Mouse (Mus musculus) midbrain, embryonic 12.5 days (tissue): ENCODE data around the gene Dnah14. TPM values are rescaled to one million over a fixed set of nuclear protein-coding genes. Genes with fewer than 3 reads are reported as not detected.
"Not testable (repeated sequence)": the region's sequence is repeated elsewhere in the genome, so short reads cannot be mapped to it uniquely, and the experiment has no call there.

Experiments used
- ATAC-seq: fragments of 200-750 bp; cut with Nextera tagmentation; 2 replicates; pipeline ENCODE4 v1.8.0; 2017; ENCODE audit warnings: low read depth, moderate TSS enrichment, moderate library complexity; ENCODE audit not compliant: low FRiP score
- H3K27ac ChIP-seq: fragments of 300-500 bp; sonication (generic); replicated peaks from 2 replicates; pipeline ENCODE4 v1.5.1; 2016; ENCODE audit warnings: mild to moderate bottlenecking
- H3K27me3 ChIP-seq: fragments of 300-500 bp; sonication (generic); 2 replicates; pipeline ENCODE4 v1.6.1; 2016; ENCODE audit warnings: mild to moderate bottlenecking
- H3K36me3 ChIP-seq: fragments of 300-500 bp; sonication (generic); 2 replicates; pipeline ENCODE4 v1.6.1; 2016
- H3K4me1 ChIP-seq: fragments of 300-500 bp; sonication (generic); 2 replicates; pipeline ENCODE4 v1.6.1; 2016
- H3K4me2 ChIP-seq: fragments of 300-500 bp; sonication (generic); replicated peaks from 2 replicates; pipeline ENCODE4 v1.6.1; 2016; ENCODE audit warnings: mild to moderate bottlenecking, moderate library complexity
- H3K4me3 ChIP-seq: fragments of 300-500 bp; sonication (generic); 2 replicates; pipeline ENCODE4 v1.5.1; 2016; ENCODE audit warnings: mild to moderate bottlenecking
- H3K9ac ChIP-seq: fragments of 300-500 bp; sonication (generic); replicated peaks from 2 replicates; pipeline ENCODE4 v1.6.1; 2016; ENCODE audit warnings: mild to moderate bottlenecking, moderate library complexity
- H3K9me3 ChIP-seq: fragments of 300-500 bp; sonication (generic); 2 replicates; pipeline ENCODE4 v1.6.1; 2016; ENCODE audit warnings: mild to moderate bottlenecking
- WGBS: fragments of 180-500 bp; shearing (Covaris S2); methylation state at CpG from one replicate; pipeline ENCODE4 v1.1.7; 2016; 5-methylcytosine and 5-hydroxymethylcytosine counted together
- polyA plus RNA-seq: library from polyadenylated mRNA; unstranded; fragments of >200 nt; fragmentation: Nextera tagmentation; extraction: Ambion mirVana; gene quantifications from 2 replicates; pipeline ENCODE4 v1.2.1, GENCODE M21; 2016

The Dnah14 gene
- polyA plus RNA-seq, 1 experiment from 2014 or later = 1.8 TPM

- no peak for ATAC-seq
- Histone ChIP-seq H3K27me3 (no peaks in the 10 kb centered on the region), H3K36me3 (no peaks in the 10 kb centered on the region), H3K9me3 (no peaks in the 10 kb centered on the region), H3K4me3 (no peak overlapping the region), H3K4me1 (no peaks in the 10 kb centered on the region), H3K9ac (no peak overlapping the region), H3K27ac (no peak overlapping the region), H3K4me2 (no peak overlapping the region)
- 93% methylated on average over 5 of the region's 5 CpGs for WGBS
Observed at GRCm38 (mm10) chr1:181733517-181733916, 157.2 kb downstream of the Dnah14 start.

DNA sequence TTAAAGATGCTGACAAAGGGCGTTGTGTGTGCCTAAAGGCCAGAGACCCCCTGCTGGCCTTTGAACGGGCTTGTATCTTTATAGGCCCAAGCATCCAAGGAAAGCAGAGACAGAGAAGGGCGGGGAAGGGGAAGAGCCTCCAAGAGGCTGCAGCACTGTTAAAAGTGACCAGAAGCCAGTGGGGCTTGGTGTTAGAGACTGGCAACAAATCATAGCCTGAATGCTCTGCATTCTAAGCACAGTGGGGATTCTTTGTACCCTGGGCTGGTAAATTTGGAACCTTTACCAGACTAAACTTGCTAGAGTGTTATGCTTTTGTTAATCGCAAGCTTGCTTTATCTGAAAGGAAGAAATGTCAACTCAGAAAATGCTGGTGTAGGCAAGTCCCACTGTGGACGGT lies 163.9 kb downstream of the Dnah14 start:
- Histone ChIP-seq H3K4me1 (peaks cover 6% of the 10 kb centered on the region), H3K4me2 (no peak overlapping the region), H3K27me3 (no peaks in the 10 kb centered on the region), H3K9ac (no peak overlapping the region), H3K27ac (no peak overlapping the region), H3K9me3 (no peaks in the 10 kb centered on the region), H3K4me3 (no peak overlapping the region), H3K36me3 (no peaks in the 10 kb centered on the region)
- no peak for ATAC-seq
- 45% methylated on average over 5 of the region's 5 CpGs for WGBS

DNA sequence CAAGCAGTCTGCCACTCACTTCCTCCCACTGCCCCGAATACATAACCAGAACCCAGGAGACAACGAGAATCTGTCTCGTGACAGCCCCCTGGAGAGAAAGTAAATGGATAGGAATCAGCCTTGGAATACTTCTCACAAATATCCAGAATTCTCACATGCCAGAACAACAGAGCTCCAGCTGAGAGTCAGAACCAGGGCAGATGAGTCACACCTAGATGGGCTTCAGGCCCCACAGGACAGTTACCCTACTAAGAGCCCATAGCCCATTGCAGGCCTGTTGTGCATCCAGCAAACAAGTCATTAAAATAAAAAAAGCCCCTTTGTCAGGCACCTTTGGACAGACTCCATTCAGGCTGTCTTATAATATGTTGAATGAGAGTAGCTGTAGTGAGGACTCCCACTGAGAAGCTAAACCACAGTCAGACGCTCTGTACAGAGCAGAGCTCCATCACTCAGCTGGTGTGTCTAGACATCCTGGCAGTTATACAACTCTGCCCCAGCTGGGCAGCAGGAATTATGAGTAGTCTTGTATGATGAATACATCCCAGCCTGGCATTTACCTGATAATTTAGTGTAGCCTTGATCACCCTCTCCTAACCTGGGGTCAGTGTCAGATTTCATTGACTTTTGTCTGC lies 166.0 kb downstream of the Dnah14 start:
- Histone ChIP-seq H3K36me3 (no peaks in the 10 kb centered on the region), H3K4me1 (peaks cover 6% of the 10 kb centered on the region), H3K27ac (no peak overlapping the region), H3K9me3 (no peaks in the 10 kb centered on the region), H3K4me3 (no peak overlapping the region), H3K27me3 (no peaks in the 10 kb centered on the region), H3K4me2 (no peak overlapping the region), H3K9ac (no peak overlapping the region)
- 59% methylated on average over 4 of the region's 4 CpGs for WGBS
- ATAC-seq = no peak

GRCm38 (mm10) chr1:181769392-181769791 lies 193.0 kb downstream of the Dnah14 start:
- no peak overlapping the region for H3K4me3 ChIP-seq
- no peaks in the 10 kb centered on the region for H3K9me3 ChIP-seq
- no peak overlapping the region for H3K27ac ChIP-seq
- H3K27me3 ChIP-seq = no peaks in the 10 kb centered on the region
- WGBS = 56% methylated on average over 14 of the region's 14 CpGs
- no peak for ATAC-seq
- no peak overlapping the region for H3K9ac ChIP-seq
- no peaks in the 10 kb centered on the region for H3K36me3 ChIP-seq
- no peak overlapping the region for H3K4me2 ChIP-seq
- no peaks in the 10 kb centered on the region for H3K4me1 ChIP-seq

DNA sequence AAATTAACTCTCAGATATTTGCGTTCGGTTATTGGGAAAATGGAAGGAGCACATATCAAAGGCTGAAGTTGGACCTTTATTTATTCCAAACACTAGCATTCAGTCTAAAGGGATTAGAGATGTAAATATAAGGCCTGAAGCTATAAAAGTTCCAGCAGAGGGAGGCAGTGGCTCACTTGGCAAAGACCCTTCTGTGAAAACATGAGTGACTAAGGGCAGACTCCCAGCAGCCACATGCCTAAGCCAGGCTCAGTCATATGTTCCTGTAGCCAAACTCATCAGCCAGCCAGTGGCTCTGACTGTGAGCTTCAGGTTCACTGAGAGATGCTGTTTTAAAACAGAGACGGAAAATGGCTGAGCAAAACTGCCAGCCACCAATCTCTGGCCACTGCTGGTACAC lies 195.5 kb downstream of the Dnah14 start:
- no peak for ATAC-seq
- no peaks in the 10 kb centered on the region for H3K36me3 ChIP-seq
- no peak overlapping the region for H3K9ac ChIP-seq
- no peaks in the 10 kb centered on the region for H3K9me3 ChIP-seq
- H3K4me2 ChIP-seq = no peak overlapping the region
- H3K27me3 ChIP-seq = no peaks in the 10 kb centered on the region
- H3K27ac ChIP-seq = no peak overlapping the region
- H3K4me3 ChIP-seq = no peak overlapping the region
- WGBS = 91% methylated on average over 3 of the region's 3 CpGs
- H3K4me1 ChIP-seq = no peaks in the 10 kb centered on the region

DNA sequence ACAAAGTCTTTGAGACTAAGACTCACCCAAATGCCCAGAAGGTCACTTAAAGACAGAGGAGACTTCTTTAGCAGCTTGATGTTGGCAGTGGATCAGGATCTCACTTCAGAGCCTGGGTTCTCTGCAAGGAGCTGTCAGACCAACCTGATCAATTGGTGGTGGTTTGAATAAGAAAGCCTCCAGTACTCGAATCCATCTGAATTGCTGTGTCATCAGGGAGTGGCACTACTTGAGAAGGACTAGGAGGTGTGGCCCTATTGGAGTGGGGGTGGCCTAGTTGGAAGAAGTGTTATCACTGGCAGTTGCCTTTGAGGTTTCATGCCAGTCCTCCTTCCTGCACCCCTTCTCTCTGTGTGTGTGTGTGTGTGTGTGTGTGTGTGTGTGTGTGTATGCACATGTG lies 200.2 kb downstream of the Dnah14 start:
- no peaks in the 10 kb centered on the region for H3K36me3 ChIP-seq
- WGBS = 68% methylated on average over 1 of the region's 1 CpGs

GRCm38 (mm10) chr1:181782600-181782999 lies 206.2 kb downstream of the Dnah14 start:
- not testable (repeated sequence) for H3K27me3 ChIP-seq, H3K4me3 ChIP-seq, H3K4me1 ChIP-seq, H3K4me2 ChIP-seq, H3K27ac ChIP-seq, H3K36me3 ChIP-seq, H3K9me3 ChIP-seq, H3K9ac ChIP-seq, ATAC-seq
- 92% methylated on average over 11 of the region's 11 CpGs for WGBS

More for the DNA sequence above, 200.2 kb downstream of the Dnah14 start:
- H3K27ac ChIP-seq = no peak overlapping the region
- H3K9ac ChIP-seq = no peak overlapping the region
- no peak overlapping the region for H3K4me3 ChIP-seq
- H3K9me3 ChIP-seq = no peaks in the 10 kb centered on the region
- H3K4me2 ChIP-seq = no peak overlapping the region
- no peak for ATAC-seq
- no peaks in the 10 kb centered on the region for H3K27me3 ChIP-seq
- H3K4me1 ChIP-seq = no peaks in the 10 kb centered on the region

- H3K9ac ChIP-seq = no peak overlapping the region
- no peak overlapping the region for H3K4me2 ChIP-seq
- no peak overlapping the region for H3K27ac ChIP-seq
- no peak overlapping the region for H3K4me3 ChIP-seq
- H3K4me1 ChIP-seq = 0 out of 2 replicates have a peak, but pooled peaks cover 3% of the 10 kb centered on the region
- WGBS = 70% methylated on average over 5 of the region's 6 CpGs
- H3K27me3 ChIP-seq = no peaks in the 10 kb centered on the region
- H3K36me3 ChIP-seq = no peaks in the 10 kb centered on the region
- H3K9me3 ChIP-seq = no peaks in the 10 kb centered on the region; the same call in 1 of the 2 replicates
- no peak for ATAC-seq
Observed at GRCm38 (mm10) chr1:181789952-181790351, 213.6 kb downstream of the Dnah14 start.

- H3K9me3 ChIP-seq = no peaks in the 10 kb centered on the region
- no peak overlapping the region for H3K9ac ChIP-seq
- ATAC-seq = no peak
- H3K36me3 ChIP-seq = no peaks in the 10 kb centered on the region
- H3K4me2 ChIP-seq = no peak overlapping the region
- no peak overlapping the region for H3K27ac ChIP-seq
- H3K4me1 ChIP-seq = 0 out of 2 replicates have a peak, but pooled peaks cover 3% of the 10 kb centered on the region
- WGBS = 65% methylated on average over 2 of the region's 2 CpGs
- H3K4me3 ChIP-seq = no peak overlapping the region
- H3K27me3 ChIP-seq = no peaks in the 10 kb centered on the region
Observed at GRCm38 (mm10) chr1:181793541-181793940, 217.2 kb downstream of the Dnah14 start.

- Histone ChIP-seq H3K9me3 (no peaks in the 10 kb centered on the region), H3K36me3 (no peaks in the 10 kb centered on the region), H3K27me3 (no peaks in the 10 kb centered on the region), H3K4me2 (no peak overlapping the region), H3K9ac (no peak overlapping the region), H3K4me1 (no peaks in the 10 kb centered on the region), H3K27ac (no peak overlapping the region), H3K4me3 (no peak overlapping the region)
- WGBS = 92% methylated on average over 3 of the region's 3 CpGs
- ATAC-seq = no peak
Observed at GRCm38 (mm10) chr1:181799911-181800310, 223.6 kb downstream of the Dnah14 start.

GRCm38 (mm10) chr1:181800667-181801066 lies 224.3 kb downstream of the Dnah14 start:
- Histone ChIP-seq H3K9ac (no peak overlapping the region), H3K36me3 (no peaks in the 10 kb centered on the region), H3K27me3 (no peaks in the 10 kb centered on the region), H3K4me1 (no peaks in the 10 kb centered on the region), H3K4me3 (no peak overlapping the region), H3K4me2 (no peak overlapping the region), H3K9me3 (no peaks in the 10 kb centered on the region), H3K27ac (no peak overlapping the region)
- ATAC-seq = no peak
- WGBS = 88% methylated on average over 4 of the region's 4 CpGs

- H3K4me1 ChIP-seq = no peaks in the 10 kb centered on the region
Observed at GRCm38 (mm10) chr1:181811481-181812223, 235.3 kb downstream of the Dnah14 start.

More at GRCm38 (mm10) chr1:181811481-181812223, 235.3 kb downstream of the Dnah14 start:
- Histone ChIP-seq H3K27ac (no peak overlapping the region), H3K9me3 (no peaks in the 10 kb centered on the region), H3K4me3 (no peak overlapping the region), H3K9ac (no peak overlapping the region), H3K27me3 (no peaks in the 10 kb centered on the region), H3K4me2 (no peak overlapping the region), H3K36me3 (peaks cover 32% of the 10 kb centered on the region)
- no peak for ATAC-seq
- 93% methylated on average over 18 of the region's 18 CpGs for WGBS
